Mouse (Mus musculus) lung, postnatal 14 days (tissue): ENCODE measurements at regions not wholly inside any gene's neighbourhood (a gene's known extent, or its start where the extent isn't known, plus 50 kb on each side); places are given as distances from the start of the nearest gene placed in this dataset.

Source experiments
- DNase-seq: peaks from one replicate; pipeline ENCODE4 v3.0.0; 2021

- DNase-seq = no peak
Measured at GRCm38 (mm10) chr10:84104556-84104955, 335.8 kb downstream of the Nuak1 start.

DNA sequence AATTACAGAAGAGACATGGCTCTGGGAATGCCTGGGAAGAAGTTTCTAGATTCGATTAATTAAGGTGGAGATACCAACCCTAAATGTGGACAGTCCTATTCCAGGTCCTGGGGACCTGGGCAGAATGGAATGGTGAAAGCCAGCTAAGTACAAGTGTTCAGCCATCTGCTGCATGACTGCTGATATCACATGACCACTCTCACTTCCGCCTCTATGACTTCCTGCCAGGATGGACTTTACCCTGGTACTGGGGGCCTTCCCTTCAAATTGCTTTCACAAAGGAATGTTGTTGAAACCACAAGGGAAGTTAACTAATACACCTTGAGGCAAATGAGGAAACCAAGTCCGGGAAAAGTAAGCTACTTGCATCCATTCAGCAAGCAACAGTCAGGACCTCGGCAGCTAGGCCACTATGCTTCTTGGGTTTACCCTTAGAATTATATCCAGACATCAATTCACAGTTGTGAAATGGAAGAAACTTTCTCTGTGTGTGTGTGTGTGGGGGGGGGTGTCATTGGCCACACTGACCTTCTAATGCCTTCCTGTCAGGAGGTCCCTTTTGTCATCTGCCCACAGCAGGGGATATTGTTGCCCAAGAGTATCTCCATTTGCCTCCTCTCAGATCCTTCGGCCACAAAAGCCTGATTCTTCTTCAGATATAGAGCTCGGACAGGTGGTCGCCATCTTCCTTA, 330.6 kb downstream of the Nuak1 start:
- DNase-seq = no peak

- DNase-seq = no peak
Measured at GRCm38 (mm10) chr10:84110372-84110985, 329.9 kb downstream of the Nuak1 start.

GRCm38 (mm10) chr10:84111502-84111901, 328.9 kb downstream of the Nuak1 start:
- DNase-seq = no peak

- DNase-seq = no peak
Measured at GRCm38 (mm10) chr10:84111909-84112308, 328.5 kb downstream of the Nuak1 start.

GRCm38 (mm10) chr10:84119952-84120550, 320.3 kb downstream of the Nuak1 start:
- peak; percentile 31 for DNase-seq

DNA sequence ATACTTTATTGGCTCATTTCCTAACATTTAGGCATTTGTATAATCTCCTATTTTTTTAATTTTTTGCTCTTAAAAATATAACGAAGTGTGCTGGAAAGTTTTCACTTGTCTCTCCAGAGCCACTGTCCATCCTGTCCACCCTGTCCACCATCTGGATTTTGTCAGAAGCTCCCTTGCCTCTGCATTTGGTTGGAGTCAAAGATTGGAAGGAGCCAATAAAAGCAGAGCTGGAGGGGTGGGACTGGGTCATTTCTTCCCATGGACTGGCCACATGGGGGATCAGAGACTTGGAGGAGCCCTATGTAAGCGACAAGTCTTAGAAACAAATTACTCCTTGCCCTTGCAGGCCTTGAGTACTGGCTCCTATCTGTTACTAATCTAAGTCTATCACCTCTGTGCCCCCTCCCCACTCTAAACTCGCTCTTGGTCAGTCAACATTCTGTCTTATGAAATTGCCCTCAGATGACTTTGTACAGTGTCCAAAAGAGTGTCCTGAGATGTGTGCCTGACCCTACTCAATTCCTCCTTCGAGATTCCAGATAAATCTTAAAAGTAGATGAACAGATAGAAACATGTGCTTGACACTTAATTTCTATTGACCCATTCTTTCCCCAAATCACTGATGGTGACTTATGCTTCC, 303.3 kb downstream of the Nuak1 start:
- DNase-seq = peak; percentile 45

DNA sequence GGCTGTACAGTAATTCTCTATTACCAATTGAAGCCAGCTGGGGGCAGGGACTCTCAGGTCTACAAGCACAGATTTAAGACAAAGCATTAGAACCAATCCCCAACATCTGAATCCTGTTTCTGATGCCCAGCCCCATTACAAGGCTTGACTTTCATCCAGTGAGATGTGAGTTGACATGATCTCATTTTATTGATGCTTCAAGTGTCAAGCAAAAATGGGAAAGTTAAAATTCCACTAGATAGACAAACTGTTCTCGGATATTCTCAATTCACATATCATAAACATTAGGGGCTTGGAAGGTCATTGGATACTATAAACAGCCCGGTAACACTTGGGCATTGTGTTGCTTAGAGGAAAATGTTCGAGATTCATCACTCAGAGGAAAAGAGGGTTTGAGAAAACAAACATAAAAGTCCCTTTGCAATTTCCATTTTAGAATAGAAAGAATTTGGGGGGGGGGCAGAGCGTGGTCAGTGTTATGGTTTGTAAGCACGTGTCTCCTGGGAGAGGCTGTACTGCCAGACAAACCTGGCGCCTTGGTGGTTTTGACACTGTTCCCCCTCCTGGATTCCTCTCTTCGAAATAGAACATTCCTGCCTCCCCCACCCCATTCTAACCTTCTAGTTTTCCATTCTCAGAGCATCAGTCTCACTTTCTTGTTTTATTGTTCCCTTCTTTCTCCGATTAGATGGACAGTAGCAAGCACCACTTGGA, 297.5 kb downstream of the Nuak1 start:
- peak; percentile 25 for DNase-seq

GRCm38 (mm10) chr10:84143674-84144343, 296.6 kb downstream of the Nuak1 start:
- peak; percentile 33 for DNase-seq

DNA sequence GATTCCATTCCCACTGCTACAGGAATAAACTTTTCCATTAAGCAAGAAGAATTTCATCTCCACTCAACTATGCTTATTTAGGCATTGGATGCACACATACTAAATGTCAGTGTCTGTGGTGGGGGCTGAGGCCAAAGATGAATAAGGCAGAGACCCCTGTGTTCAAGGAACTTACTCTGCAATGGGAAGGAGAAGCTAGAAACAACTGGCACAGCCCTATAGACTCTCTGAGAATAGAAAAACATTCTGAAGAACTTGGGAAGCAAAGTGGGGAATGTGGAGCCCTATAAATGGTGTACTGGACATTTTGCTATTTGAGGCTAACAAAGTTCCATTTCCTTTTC, 296.1 kb downstream of the Nuak1 start:
- no peak for DNase-seq

DNA sequence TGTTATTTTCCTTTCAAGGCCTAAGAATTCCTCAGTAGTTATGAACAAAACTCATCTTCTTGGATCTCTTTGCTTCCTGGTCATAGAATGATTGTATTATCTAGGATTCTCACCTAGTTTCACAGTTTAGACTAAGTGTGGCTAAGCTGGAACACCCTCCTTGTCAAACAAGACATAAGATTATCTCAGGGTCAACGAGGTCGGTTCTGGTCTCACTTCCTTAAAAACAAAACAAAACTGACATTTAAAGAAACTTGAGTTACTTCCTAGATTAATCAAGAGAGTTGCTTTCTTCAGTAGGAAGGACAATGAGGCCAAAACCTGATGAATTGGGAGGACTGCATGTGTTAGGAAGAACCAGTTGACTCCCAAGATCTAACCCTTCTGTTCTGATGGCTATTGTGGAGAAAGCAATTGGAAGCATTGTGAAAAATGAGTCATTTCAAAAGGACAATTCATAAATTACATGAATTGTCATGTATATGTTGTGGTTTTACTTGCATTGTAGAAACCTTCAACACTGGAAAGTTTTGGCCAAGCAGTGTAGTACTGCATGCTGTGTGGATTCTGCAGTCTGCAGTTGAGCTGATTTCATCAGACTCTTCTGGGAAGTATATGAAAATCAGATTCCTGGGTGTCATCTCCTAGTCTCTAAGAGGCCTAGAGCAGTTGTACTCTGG, 293.0 kb downstream of the Nuak1 start:
- DNase-seq = no peak

DNA sequence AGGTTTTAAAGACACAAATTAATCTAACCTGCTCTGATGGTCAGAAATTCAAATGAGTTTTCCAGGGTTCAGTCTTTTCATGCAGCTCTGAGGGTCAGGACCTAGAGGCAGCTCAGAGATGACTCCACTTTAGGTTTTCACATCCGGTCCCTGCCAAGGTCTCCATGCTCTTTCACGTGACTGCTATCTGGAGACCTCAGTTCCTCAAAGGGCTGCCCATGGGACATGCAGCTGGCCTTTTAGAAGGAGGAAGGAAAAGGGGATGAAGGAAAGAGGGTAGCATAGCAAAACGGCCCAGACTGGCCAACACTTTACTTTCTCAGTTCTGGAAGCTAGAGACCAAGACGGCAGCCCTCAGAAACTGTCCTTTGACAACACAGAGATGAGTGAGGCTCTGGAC, 276.6 kb downstream of the Nuak1 start:
- no peak for DNase-seq

DNA sequence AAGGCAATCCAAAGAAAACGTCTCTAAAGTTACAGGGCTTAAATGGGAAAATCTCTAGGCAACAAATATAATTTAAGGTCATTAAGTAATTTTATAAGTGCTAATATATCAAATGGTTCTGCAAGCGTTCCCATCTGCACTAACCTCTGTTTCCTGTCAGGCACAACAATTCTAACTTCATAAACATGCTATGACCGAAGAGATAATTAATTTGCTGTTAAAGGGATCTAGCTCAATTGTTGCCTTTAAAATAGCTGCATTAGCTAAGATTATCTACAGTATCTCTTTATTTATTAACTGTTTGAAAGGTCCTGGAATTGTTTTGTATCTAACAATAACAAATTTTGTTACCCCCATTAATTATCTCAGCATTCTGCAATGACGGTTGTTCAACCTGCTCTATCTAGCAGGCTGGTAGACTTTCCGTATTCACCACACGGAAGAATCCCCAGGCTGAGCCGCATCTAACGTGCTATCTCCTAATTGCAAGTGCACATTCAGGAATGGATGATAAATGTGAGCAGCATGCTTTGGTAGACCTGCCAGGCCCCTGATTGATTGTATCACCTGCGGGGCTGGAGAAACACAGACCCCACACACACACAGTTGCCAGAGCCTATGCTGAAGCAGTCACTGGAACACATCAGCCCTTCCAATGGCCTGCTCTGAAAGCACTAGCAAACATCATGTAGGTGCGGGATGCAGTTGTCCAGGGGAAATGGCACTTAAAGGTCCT, 274.4 kb downstream of the Nuak1 start:
- no peak for DNase-seq

- DNase-seq = peak; percentile 37
Measured at GRCm38 (mm10) chr10:84166568-84166905, 273.9 kb downstream of the Nuak1 start.

DNA sequence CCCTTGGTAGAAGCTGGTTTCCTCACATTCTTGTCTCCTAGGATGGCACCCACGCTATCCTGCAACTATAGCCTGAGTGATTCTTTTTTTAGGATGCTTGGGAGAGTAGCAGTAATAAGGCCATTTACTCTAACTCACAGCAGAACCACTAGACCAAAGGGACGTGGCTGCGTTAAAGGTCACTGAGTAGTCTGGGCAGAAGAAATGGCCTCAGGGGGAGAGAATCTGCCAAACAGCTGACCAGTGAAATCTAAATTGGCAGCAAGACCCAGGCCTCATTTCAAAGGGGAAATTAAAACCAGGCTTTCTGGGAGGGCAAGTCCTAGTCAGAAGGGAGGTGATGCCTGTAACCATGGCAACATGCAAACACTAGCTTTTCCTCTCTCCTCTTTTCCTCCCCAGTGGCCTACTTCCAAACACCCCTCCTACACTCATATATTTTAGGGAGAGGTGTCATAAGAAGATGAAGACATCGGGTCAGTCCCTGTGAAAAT, 267.5 kb downstream of the Nuak1 start:
- no peak for DNase-seq

- no peak for DNase-seq
Measured at GRCm38 (mm10) chr10:84183239-84183638, 257.2 kb downstream of the Nuak1 start.

DNA sequence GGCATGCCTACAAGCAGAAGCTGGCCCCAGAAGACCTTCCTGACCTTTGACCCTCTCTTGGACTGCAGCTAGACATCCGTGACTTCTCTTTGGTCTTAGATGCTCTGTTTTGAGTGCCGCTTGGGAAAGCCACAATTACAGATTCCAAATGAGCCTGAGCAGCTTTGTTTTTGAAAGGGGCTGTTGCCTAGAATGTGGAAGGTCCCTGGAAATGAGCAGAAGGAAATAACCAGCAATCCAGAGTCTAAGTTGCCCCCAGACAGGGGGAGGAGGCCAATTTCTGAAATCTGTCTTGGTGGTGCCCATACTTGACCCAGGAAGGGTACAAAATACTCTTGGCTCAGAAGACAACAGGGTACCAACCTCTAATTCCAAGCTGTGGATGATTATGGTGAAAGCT, 253.9 kb downstream of the Nuak1 start:
- DNase-seq = no peak

DNA sequence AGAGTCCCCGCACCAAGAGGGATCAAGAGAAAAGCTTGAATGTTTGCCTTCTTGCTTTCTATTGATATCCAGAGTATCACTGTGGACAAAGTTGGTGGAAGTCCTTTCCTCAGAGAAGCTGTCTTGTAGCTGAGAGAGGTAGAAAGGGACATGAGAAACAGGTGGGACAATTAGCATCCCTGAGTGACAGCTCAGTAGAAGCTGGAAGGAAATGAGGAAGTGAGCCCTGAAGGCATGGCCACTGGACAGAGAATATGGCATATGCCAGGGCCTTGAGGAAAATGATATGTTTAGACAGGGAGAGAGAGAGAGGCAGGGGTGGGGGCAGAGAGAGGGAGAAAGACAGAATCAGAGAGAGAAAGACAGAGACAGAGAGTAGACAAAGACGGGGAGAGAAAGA, 241.4 kb downstream of the Nuak1 start:
- DNase-seq = no peak

DNA sequence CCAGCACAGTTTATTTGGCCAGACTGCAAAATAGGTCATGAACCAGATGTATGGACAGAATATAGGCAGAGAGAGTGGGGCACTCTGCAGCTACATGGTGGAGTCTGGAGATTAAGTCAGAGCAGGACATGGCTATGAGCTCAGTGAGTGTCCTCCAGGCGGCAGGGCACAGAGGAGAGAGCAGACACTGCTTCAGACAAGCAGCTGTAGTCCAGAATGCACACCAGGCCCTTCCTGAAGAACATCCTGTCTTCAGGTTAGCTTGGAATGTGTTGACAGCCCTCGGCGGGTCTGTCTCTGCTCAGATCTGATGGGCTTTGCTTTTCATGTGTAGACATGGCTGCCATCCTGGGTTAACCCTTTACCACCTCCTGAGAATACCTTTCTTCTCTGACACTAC, 238.6 kb downstream of the Nuak1 start:
- no peak for DNase-seq

GRCm38 (mm10) chr10:84212096-84212785, 228.2 kb downstream of the Nuak1 start:
- DNase-seq = no peak

GRCm38 (mm10) chr10:84214812-84215211, 225.6 kb downstream of the Nuak1 start:
- no peak for DNase-seq
